Mouse (Mus musculus): ENCODE data around the gene Trpm2. TPM values are rescaled to one million over a fixed set of nuclear protein-coding genes. Genes with fewer than 3 reads are reported as not detected.

Trpm2 gene
- polyA plus RNA-seq, 1 experiment from 2014 or later = 0.20 TPM

- Histone ChIP-seq H3K4me2 (ENCODE audit: low read length) (peak overlapping the region; percentile 79), H3K9ac (ENCODE audit: low read depth, low read length) (peak overlapping the region; percentile 10; the same call in 1 of the 2 replicates), H3K27ac (0 out of 2 replicates have a peak overlapping the region, but pooled peaks have one; percentile 31), H3K4me3 (replicated peaks; ENCODE audit: low read depth, low read length) (no peak overlapping the region), H3K9me3 (replicated peaks; ENCODE audit: low read length) (no peaks in the 10 kb centered on the region), H3K36me3 (ENCODE audit: insufficient read depth, low read length) (peaks cover 16% of the 10 kb centered on the region), H3K4me1 (replicated peaks; ENCODE audit: insufficient read depth, low read length) (peaks cover 29% of the 10 kb centered on the region), H3K27me3 (ENCODE audit: insufficient read depth, low read length) (no peaks in the 10 kb centered on the region)
- ATAC-seq (replicated peaks; ENCODE audit: low FRiP score, low read depth) (no peak), DNase-seq (ENCODE audit: low spot score) (no peak)
- 18% methylated on average over 7 of the region's 7 CpGs for WGBS
- no peak for TF ChIP-seq CTCF (IDR thresholded peaks at IDR 0.05; ENCODE audit: low read depth)
Observed at GRCm38 (mm10) chr10:78007203-78007602, 36.8 kb upstream of the Trpm2 start.

- no peaks in the 10 kb centered on the region for H3K9me3 ChIP-seq (replicated peaks; ENCODE audit: low read length)
- H3K4me2 ChIP-seq (ENCODE audit: low read length) = no peak overlapping the region
- H3K4me3 ChIP-seq (replicated peaks; ENCODE audit: low read depth, low read length) = no peak overlapping the region
- H3K27me3 ChIP-seq (ENCODE audit: insufficient read depth, low read length) = no peaks in the 10 kb centered on the region
- no peak for TF ChIP-seq CTCF (IDR thresholded peaks at IDR 0.05; ENCODE audit: low read depth)
- ATAC-seq (replicated peaks; ENCODE audit: low FRiP score, low read depth) (0 out of 2 replicates have a peak, but pooled peaks have one; percentile 18), DNase-seq (ENCODE audit: low spot score) (no peak)
- peaks cover 29% of the 10 kb centered on the region for H3K4me1 ChIP-seq (replicated peaks; ENCODE audit: insufficient read depth, low read length)
- H3K9ac ChIP-seq (ENCODE audit: low read depth, low read length) = 0 out of 2 replicates have a peak overlapping the region, but pooled peaks have one; percentile 13
- H3K36me3 ChIP-seq (ENCODE audit: insufficient read depth, low read length) = peaks cover 26% of the 10 kb centered on the region
- H3K27ac ChIP-seq = peak overlapping the region; percentile 54; the same call in 1 of the 2 replicates
- 72% methylated on average over 4 of the region's 4 CpGs for WGBS
Observed at GRCm38 (mm10) chr10:78005791-78006438, 35.6 kb upstream of the Trpm2 start.

DNA sequence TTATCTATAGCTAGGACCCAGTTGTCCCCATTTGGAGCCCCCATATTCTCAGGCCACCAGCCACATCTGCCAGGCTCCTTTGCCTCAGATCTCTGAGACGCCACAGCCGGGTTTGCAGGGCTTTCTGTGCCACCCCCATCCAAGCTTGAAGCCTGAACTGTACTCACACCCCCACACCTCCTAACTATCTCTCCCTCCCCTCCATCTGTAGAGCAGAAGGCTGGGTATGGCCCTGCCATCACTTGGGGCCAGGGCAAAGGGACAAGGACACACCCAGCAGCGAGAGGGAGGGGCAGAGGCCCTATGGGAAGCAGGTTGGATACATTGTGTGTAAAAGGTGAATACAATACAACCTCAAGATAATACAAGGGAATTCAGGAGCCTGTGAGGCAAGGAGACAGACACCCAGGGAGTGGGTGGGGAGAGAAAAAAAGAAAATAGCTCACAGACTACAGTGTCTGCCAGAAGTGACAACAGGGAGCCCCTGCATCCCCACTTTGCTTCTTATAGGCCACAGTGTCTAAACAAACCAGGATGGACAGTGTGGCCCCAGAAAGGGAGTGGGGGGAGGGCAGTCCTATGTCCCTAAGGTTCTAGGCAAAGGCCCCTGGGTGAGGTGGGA lies 34.2 kb upstream of the Trpm2 start:
- Histone ChIP-seq H3K27ac (no peak overlapping the region), H3K27me3 (ENCODE audit: insufficient read depth, low read length) (no peaks in the 10 kb centered on the region), H3K4me2 (ENCODE audit: low read length) (no peak overlapping the region), H3K4me1 (replicated peaks; ENCODE audit: insufficient read depth, low read length) (peaks cover 29% of the 10 kb centered on the region), H3K4me3 (replicated peaks; ENCODE audit: low read depth, low read length) (no peak overlapping the region), H3K36me3 (ENCODE audit: insufficient read depth, low read length) (peaks cover 39% of the 10 kb centered on the region), H3K9me3 (replicated peaks; ENCODE audit: low read length) (no peaks in the 10 kb centered on the region), H3K9ac (ENCODE audit: low read depth, low read length) (no peak overlapping the region)
- DNase-seq (ENCODE audit: low spot score) = no peak
- no peak for TF ChIP-seq CTCF (IDR thresholded peaks at IDR 0.05; ENCODE audit: low read depth)
- no peak for ATAC-seq (replicated peaks; ENCODE audit: low FRiP score, low read depth)
- whole genome bisulfite sequencing = 88% methylated on average over 3 of the region's 3 CpGs

GRCm38 (mm10) chr10:78002316-78002715 lies 32.0 kb upstream of the Trpm2 start:
- Histone ChIP-seq H3K4me1 (replicated peaks; ENCODE audit: insufficient read depth, low read length) (peaks cover 17% of the 10 kb centered on the region), H3K4me3 (replicated peaks; ENCODE audit: low read depth, low read length) (no peak overlapping the region), H3K9me3 (replicated peaks; ENCODE audit: low read length) (no peaks in the 10 kb centered on the region), H3K4me2 (ENCODE audit: low read length) (no peak overlapping the region), H3K36me3 (ENCODE audit: insufficient read depth, low read length) (peaks cover 60% of the 10 kb centered on the region), H3K9ac (ENCODE audit: low read depth, low read length) (no peak overlapping the region), H3K27ac (no peak overlapping the region), H3K27me3 (ENCODE audit: insufficient read depth, low read length) (no peaks in the 10 kb centered on the region)
- 89% methylated on average over 2 of the region's 2 CpGs for WGBS
- TF ChIP-seq CTCF (IDR thresholded peaks at IDR 0.05; ENCODE audit: low read depth) = no peak
- no peak for ATAC-seq (replicated peaks; ENCODE audit: low FRiP score, low read depth)
- DNase-seq (ENCODE audit: low spot score) = no peak

DNA sequence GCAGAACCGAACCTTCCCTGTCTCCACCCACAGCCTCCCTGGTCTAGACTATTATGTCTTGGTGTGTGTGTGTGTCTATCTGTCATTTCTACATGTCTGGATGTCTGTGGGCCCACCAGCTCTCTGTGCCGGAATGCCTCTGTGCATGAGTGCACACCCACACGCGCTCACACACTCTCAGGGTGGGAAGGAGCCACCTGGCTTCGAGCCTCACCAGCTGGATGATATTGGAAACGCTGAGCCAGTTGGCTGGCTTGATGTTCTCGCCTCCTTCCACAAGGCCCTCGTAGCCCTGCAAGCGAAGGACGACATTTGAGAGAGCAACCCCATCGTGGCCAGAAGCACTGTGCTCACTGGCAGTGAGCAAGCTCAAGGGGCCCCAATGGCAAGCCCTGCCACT lies 31.4 kb upstream of the Trpm2 start:
- ATAC-seq (replicated peaks; ENCODE audit: low FRiP score, low read depth) (no peak), DNase-seq (ENCODE audit: low spot score) (no peak)
- no peak overlapping the region for H3K4me2 ChIP-seq (ENCODE audit: low read length)
- H3K9ac ChIP-seq (ENCODE audit: low read depth, low read length) = no peak overlapping the region
- H3K36me3 ChIP-seq (ENCODE audit: insufficient read depth, low read length) = peaks cover 63% of the 10 kb centered on the region
- no peak for TF ChIP-seq CTCF (IDR thresholded peaks at IDR 0.05; ENCODE audit: low read depth)
- 61% methylated on average over 11 of the region's 11 CpGs for WGBS
- no peak overlapping the region for H3K27ac ChIP-seq
- no peak overlapping the region for H3K4me3 ChIP-seq (replicated peaks; ENCODE audit: low read depth, low read length)
- H3K27me3 ChIP-seq (ENCODE audit: insufficient read depth, low read length) = no peaks in the 10 kb centered on the region
- no peaks in the 10 kb centered on the region for H3K9me3 ChIP-seq (replicated peaks; ENCODE audit: low read length)
- peaks cover 12% of the 10 kb centered on the region for H3K4me1 ChIP-seq (replicated peaks; ENCODE audit: insufficient read depth, low read length)

GRCm38 (mm10) chr10:78000200-78000599 lies 29.8 kb upstream of the Trpm2 start:
- WGBS = 92% methylated on average over 5 of the region's 5 CpGs
- no peak overlapping the region for H3K4me2 ChIP-seq (ENCODE audit: low read length)
- no peaks in the 10 kb centered on the region for H3K4me1 ChIP-seq (replicated peaks; ENCODE audit: insufficient read depth, low read length)
- no peak overlapping the region for H3K4me3 ChIP-seq (replicated peaks; ENCODE audit: low read depth, low read length)
- H3K27ac ChIP-seq = no peak overlapping the region
- DNase-seq (ENCODE audit: low spot score) = no peak
- peaks cover 74% of the 10 kb centered on the region for H3K36me3 ChIP-seq (ENCODE audit: insufficient read depth, low read length)
- no peaks in the 10 kb centered on the region for H3K9me3 ChIP-seq (replicated peaks; ENCODE audit: low read length)
- no peak for ATAC-seq (replicated peaks; ENCODE audit: low FRiP score, low read depth)
- TF ChIP-seq CTCF (IDR thresholded peaks at IDR 0.05; ENCODE audit: low read depth) = no peak
- H3K27me3 ChIP-seq (ENCODE audit: insufficient read depth, low read length) = no peaks in the 10 kb centered on the region
- H3K9ac ChIP-seq (ENCODE audit: low read depth, low read length) = no peak overlapping the region
